Mouse (Mus musculus) retina, postnatal 7 days (tissue): ENCODE measurements around the gene Cherp.

ENCODE experiments used
- DNase-seq: peaks from one replicate; pipeline ENCODE4 v3.0.0-alpha.2; 2012; ENCODE audit warnings: low read depth, low spot score

Cherp gene

GRCm38 (mm10) chr8:72415252-72415651, 59.8 kb downstream of the Cherp start:
- DNase-seq: no peak

GRCm38 (mm10) chr8:72413839-72414238, 61.2 kb downstream of the Cherp start:
- DNase-seq: no peak
